Mouse (Mus musculus) limb, embryonic 14.5 days (tissue): ENCODE measurements around the gene Mrpl57. TPM values are rescaled to one million over a fixed set of nuclear protein-coding genes. Genes with fewer than 3 reads are reported as not detected.
"Not testable (repeated sequence)": the region's sequence is repeated elsewhere in the genome, so short reads cannot be mapped to it uniquely, and the experiment has no call there.

ENCODE experiments used
- ATAC-seq: fragments of 200-750 bp; cut with Nextera tagmentation; 2 replicates; pipeline ENCODE4 v1.8.0; 2017; ENCODE audit warnings: low read depth, moderate number of reproducible peaks, moderate TSS enrichment; ENCODE audit not compliant: low FRiP score
- DNase-seq: peaks from one replicate; pipeline ENCODE4 v3.0.0-alpha.2; 2015; ENCODE audit warnings: low spot score
- H3K27ac ChIP-seq: fragments of 300-500 bp; sonication (generic); replicated peaks from 2 replicates; pipeline ENCODE4 v1.5.1; 2014; ENCODE audit warnings: low read depth, mild to moderate bottlenecking, low read length, moderate library complexity, mixed read lengths
- H3K27me3 ChIP-seq: fragments of 300-500 bp; sonication (generic); 2 replicates; pipeline ENCODE4 v1.6.1; 2014; ENCODE audit warnings: low read length, mixed read lengths; ENCODE audit not compliant: control insufficient read depth, insufficient read depth
- H3K36me3 ChIP-seq: fragments of 300-500 bp; sonication (generic); 2 replicates; pipeline ENCODE4 v1.6.1; 2014; ENCODE audit warnings: mild to moderate bottlenecking, low read length, moderate library complexity, mixed read lengths; ENCODE audit not compliant: control insufficient read depth, insufficient read depth
- H3K4me1 ChIP-seq: fragments of 300-500 bp; sonication (generic); 2 replicates; pipeline ENCODE4 v1.6.1; 2014; ENCODE audit warnings: antibody characterized with exemption, low read length, mixed read lengths; ENCODE audit not compliant: control insufficient read depth, insufficient read depth
- H3K4me2 ChIP-seq: fragments of 300-500 bp; sonication (generic); replicated peaks from 2 replicates; pipeline ENCODE4 v1.6.1; 2014; ENCODE audit warnings: low read depth, mild to moderate bottlenecking, low read length, moderate library complexity; ENCODE audit not compliant: severe bottlenecking
- H3K4me3 ChIP-seq: fragments of 300-500 bp; sonication (generic); replicated peaks from 2 replicates; pipeline ENCODE4 v1.5.1; 2014; ENCODE audit warnings: low read length
- H3K9ac ChIP-seq: fragments of 300-500 bp; sonication (generic); 2 replicates; pipeline ENCODE4 v1.6.1; 2014; ENCODE audit warnings: mild to moderate bottlenecking, low read depth, low read length, moderate library complexity; ENCODE audit not compliant: severe bottlenecking
- H3K9me3 ChIP-seq: fragments of 300-500 bp; sonication (generic); 2 replicates; pipeline ENCODE4 v1.6.1; 2016; ENCODE audit warnings: low read length; ENCODE audit not compliant: control insufficient read depth
- POLR2A ChIP-seq: fragments of 200-500 bp; IDR thresholded peaks from 2 replicates; pipeline ENCODE4 v1.8.0; 2012; ENCODE audit warnings: inconsistent platforms, mild to moderate bottlenecking, moderate library complexity, borderline replicate concordance; ENCODE audit not compliant: insufficient read depth, insufficient read length; ENCODE audit errors: extremely low read depth
- WGBS: fragments of 180-500 bp; shearing (Covaris S2); extraction: QIAGEN DNeasy Blood & Tissue Kit; methylation state at CpG from one replicate; pipeline ENCODE4 v1.1.7; 2014; 5-methylcytosine and 5-hydroxymethylcytosine counted together
- polyA plus RNA-seq, 2 experiments: library from polyadenylated mRNA; depleted of rRNA in 1 of 2; stranded (reverse) in 1 of 2; unstranded in 1 of 2; fragments of >200 nt; fragmentation: Nextera tagmentation in 1 of 2; extraction: Ambion mirVana in 1 of 2; gene quantifications; 2 replicates each; pipeline versions ENCODE4 v1.2.1 to v1.2.3; 2012 to 2014

Gene Mrpl57
- polyA plus RNA-seq, 2 experiments: 73.2 to 162 TPM

DNA sequence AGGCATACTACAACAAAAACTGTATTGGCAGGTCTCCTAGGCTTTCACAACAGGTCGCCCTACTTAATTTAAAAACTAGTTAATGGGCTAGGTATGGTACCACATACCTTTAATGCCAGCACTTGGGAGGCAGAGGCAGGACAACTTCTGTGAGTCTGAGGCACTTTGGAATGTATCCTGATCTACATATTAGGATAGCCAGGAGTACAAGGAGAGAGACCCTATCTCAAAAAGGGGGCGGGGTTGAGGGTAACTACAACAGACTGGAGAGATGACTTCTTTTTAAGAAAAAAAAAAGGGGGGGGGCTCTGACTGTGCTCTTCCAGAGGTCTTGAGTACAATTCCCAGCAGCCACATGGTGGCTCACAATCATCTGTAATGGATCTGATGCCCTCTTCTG is 22.6 kb downstream of the Mrpl57 start:
- Histone ChIP-seq H3K4me3 (no peak overlapping the region), H3K4me1 (no peaks in the 10 kb centered on the region), H3K27me3 (no peaks in the 10 kb centered on the region), H3K36me3 (peaks cover 53% of the 10 kb centered on the region), H3K4me2 (no peak overlapping the region), H3K27ac (no peak overlapping the region), H3K9me3 (no peaks in the 10 kb centered on the region), H3K9ac (no peak overlapping the region)
- WGBS: 95% methylated on average over 2 of the region's 2 CpGs
- TF ChIP-seq POLR2A: no peak
- DNase-seq: no peak
- no peak for ATAC-seq

DNA sequence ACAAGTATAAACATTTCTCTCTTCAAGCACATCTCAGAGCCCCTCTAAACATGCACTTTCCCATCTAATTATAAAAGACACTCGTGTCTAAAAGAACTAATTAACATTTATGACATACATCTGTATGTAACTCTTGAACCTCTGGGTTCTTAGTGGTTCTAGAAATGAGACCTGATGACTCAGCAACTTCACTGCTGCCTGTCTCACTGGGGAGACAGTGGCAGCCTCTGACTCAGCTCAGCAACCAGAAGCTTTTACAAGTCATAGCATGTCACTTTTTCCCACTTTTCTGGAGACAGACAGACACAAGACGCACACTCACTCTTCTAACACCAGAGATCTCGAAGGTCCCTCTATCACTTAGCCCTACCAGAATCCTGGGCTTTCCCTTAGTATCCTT is 24.3 kb downstream of the Mrpl57 start:
- no peaks in the 10 kb centered on the region for H3K4me1 ChIP-seq
- no peak overlapping the region for H3K4me2 ChIP-seq
- WGBS: 76% methylated on average over 3 of the region's 3 CpGs
- DNase-seq: no peak
- H3K27me3 ChIP-seq: no peaks in the 10 kb centered on the region
- H3K9me3 ChIP-seq: no peaks in the 10 kb centered on the region
- no peak overlapping the region for H3K4me3 ChIP-seq
- ATAC-seq: no peak
- H3K9ac ChIP-seq: no peak overlapping the region
- H3K27ac ChIP-seq: no peak overlapping the region
- TF ChIP-seq POLR2A: no peak
- peaks cover 38% of the 10 kb centered on the region for H3K36me3 ChIP-seq

DNA sequence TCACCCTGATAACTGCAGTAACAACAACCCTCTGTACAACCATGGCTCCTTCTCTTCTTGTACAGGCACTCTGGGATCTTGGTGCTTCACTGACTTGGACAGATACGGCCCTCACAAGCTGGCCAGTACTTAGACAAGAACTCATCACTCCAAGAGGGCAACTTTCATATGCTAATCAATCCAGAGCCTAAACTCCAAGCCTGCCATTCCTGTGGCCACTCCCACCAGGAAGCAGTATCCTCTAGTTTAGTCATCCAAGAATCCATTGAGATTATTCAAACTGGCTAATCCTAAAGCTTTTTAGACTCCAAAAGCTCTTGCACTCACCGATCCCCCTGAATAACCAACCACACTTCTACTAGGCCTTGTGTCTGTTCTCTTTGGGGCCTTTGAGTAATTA is 26.9 kb downstream of the Mrpl57 start:
- WGBS: 91% methylated on average over 2 of the region's 2 CpGs
- H3K36me3 ChIP-seq: peaks cover 39% of the 10 kb centered on the region

DNA sequence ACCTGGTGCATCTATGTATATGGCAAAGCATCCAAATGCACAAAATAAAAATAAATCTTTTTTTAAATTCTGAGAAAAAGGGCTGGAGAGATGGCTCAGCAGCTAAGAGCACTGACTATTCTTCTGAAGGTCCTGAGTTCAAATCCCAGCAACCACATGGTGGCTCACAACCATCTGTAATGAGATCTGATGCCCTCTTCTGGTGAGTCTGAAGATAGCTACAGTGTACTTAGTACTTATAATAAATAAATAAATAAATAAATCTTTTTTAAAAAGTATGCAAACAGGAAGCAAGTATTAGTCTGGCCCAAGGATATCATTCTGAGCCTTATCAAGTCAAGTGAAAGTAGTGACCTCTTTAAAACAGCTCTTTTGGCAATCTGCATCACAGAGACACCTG is 30.0 kb downstream of the Mrpl57 start:
- H3K27ac ChIP-seq, H3K4me1 ChIP-seq, H3K9ac ChIP-seq, H3K9me3 ChIP-seq, H3K4me2 ChIP-seq, H3K4me3 ChIP-seq, ATAC-seq, DNase-seq, H3K27me3 ChIP-seq: not testable (repeated sequence)
- peaks cover 41% of the 10 kb centered on the region for H3K36me3 ChIP-seq

More for the DNA sequence above, 26.9 kb downstream of the Mrpl57 start:
- no peak overlapping the region for H3K4me2 ChIP-seq
- no peak overlapping the region for H3K27ac ChIP-seq
- H3K9me3 ChIP-seq: no peaks in the 10 kb centered on the region
- TF ChIP-seq POLR2A: no peak
- no peak for DNase-seq
- H3K4me1 ChIP-seq: no peaks in the 10 kb centered on the region
- no peak overlapping the region for H3K9ac ChIP-seq
- ATAC-seq: no peak
- H3K27me3 ChIP-seq: no peaks in the 10 kb centered on the region
- H3K4me3 ChIP-seq: no peak overlapping the region

DNA sequence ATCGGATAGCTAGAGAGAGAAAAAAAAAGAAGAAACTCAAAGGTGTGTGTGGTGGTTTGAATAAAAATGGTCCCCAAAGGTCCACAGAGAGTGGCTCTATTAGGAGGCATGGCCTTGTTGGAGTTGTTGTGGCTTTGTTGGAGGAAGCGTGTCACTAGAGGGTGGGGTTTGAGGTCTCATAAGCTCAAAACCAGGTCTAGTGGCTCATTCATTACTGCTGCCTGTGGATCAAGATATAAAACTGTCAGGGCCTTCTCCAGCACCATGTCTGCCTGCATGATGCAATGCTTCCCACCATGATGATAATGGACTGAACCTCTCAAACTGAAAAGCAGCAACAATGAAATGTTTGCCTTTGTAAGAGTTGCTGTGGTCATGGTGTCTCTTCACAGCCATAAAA is 32.6 kb downstream of the Mrpl57 start:
- Histone ChIP-seq H3K9me3 (no peaks in the 10 kb centered on the region), H3K4me2 (no peak overlapping the region), H3K36me3 (peaks cover 51% of the 10 kb centered on the region), H3K4me3 (no peak overlapping the region), H3K4me1 (no peaks in the 10 kb centered on the region), H3K9ac (no peak overlapping the region), H3K27ac (no peak overlapping the region), H3K27me3 (no peaks in the 10 kb centered on the region)
- TF ChIP-seq POLR2A: no peak
- DNase-seq (no peak), ATAC-seq (no peak)
- WGBS: 89% methylated on average over 2 of the region's 2 CpGs

DNA sequence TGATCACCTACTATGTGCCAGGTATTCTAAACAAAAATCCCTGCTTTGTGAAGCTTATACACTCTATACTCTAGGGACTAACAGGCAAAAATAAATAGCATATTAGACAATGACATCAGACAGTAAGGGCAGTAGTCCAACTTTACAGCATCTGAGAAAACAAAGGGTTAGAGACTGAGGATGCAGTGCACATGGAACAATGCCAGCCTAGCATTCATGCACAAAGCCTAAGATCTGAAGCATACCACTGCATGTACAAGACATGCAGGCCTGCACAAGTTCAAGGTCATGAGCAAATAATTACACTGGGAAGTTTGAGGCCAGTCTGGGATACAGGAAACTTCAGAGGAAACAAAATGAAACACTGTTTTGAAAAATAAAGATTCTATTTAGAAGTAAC is 33.5 kb downstream of the Mrpl57 start:
- no peak for ATAC-seq
- DNase-seq: peak; percentile 49
- Histone ChIP-seq H3K4me3 (no peak overlapping the region), H3K9ac (no peak overlapping the region), H3K4me1 (no peaks in the 10 kb centered on the region), H3K4me2 (no peak overlapping the region), H3K27me3 (no peaks in the 10 kb centered on the region), H3K36me3 (peaks cover 59% of the 10 kb centered on the region), H3K9me3 (no peaks in the 10 kb centered on the region), H3K27ac (no peak overlapping the region)
- TF ChIP-seq POLR2A: no peak
